25 mouse cellular contexts compared by ENCODE assay signal in genomic region chr9:46208401-46208974, GRCm38 (mm10). TPM values are rescaled to one million over a fixed set of nuclear protein-coding genes. Genes with fewer than 3 reads are reported as not detected.
DNase-seq lines count a peak whose midpoint lies in the region; ATAC-seq lines count a peak whose summit lies in the region.
"Had no signal": no experiment of that assay in that cellular context is flagged by ENCODE, and none has a peak within 500 bp of the region (broad histone marks: within the 10 kb centered on the region; RNA-seq: fewer than 3 reads in every experiment).

No protein-coding gene starts in this region.

- no peaks in the 10 kb centered on the region for H3K27me3 ChIP-seq in limb, embryonic 11.5 days (ENCODE audit: control insufficient read depth, insufficient read depth, low read length)
- no peaks in the 10 kb centered on the region for H3K27me3 ChIP-seq in forebrain, embryonic 11.5 days (ENCODE audit: control insufficient read depth, insufficient read depth, low read length)
- H3K27me3 ChIP-seq: heart, embryonic 15.5 days had no signal

- no peaks in the 10 kb centered on the region for H3K9me3 ChIP-seq in limb, embryonic 11.5 days (ENCODE audit: control insufficient read depth, low read length)
- H3K9me3 ChIP-seq in forebrain, embryonic 11.5 days (ENCODE audit: control insufficient read depth, low read length) = no peaks in the 10 kb centered on the region
- H3K9me3 ChIP-seq: heart, embryonic 15.5 days; hindbrain, embryonic 10.5 days had no signal

- H3K36me3 ChIP-seq in limb, embryonic 11.5 days (ENCODE audit: control insufficient read depth, insufficient read depth, low read length) = peaks cover 6% of the 10 kb centered on the region; the same call in 1 of the 2 replicates
- peaks cover 3% of the 10 kb centered on the region; the same call in 1 of the 2 replicates for H3K36me3 ChIP-seq in forebrain, embryonic 11.5 days (ENCODE audit: control insufficient read depth, insufficient read depth, low read length)

- H3K4me1 ChIP-seq in limb, embryonic 11.5 days (ENCODE audit: control insufficient read depth, insufficient read depth, low read length) = peaks cover 4% of the 10 kb centered on the region; the same call in 1 of the 2 replicates
- H3K4me1 ChIP-seq in forebrain, embryonic 11.5 days (replicated peaks; ENCODE audit: control insufficient read depth, insufficient read depth, low read length) = no peaks in the 10 kb centered on the region
- H3K4me1 ChIP-seq: heart, embryonic 15.5 days had no signal

- 81% methylated on average over 13 of the region's 13 CpGs for WGBS in limb, embryonic 11.5 days
- 82% methylated on average over 13 of the region's 13 CpGs for WGBS in forebrain, embryonic 11.5 days

- ATAC-seq in limb, embryonic 11.5 days (ENCODE audit: insufficient number of reproducible peaks, low FRiP score, low TSS enrichment, low read depth) = no peak
- ATAC-seq in forebrain, embryonic 11.5 days (replicated peaks; ENCODE audit: low FRiP score) = no peak
- ATAC-seq: forebrain, postnatal 0 days had no signal

- no peak overlapping the region for H3K4me3 ChIP-seq in limb, embryonic 11.5 days (ENCODE audit: low read depth, low read length)
- H3K4me3 ChIP-seq in forebrain, embryonic 11.5 days (ENCODE audit: low read depth, low read length) = no peak overlapping the region
- H3K4me3 ChIP-seq: heart, adult 2 months; heart, embryonic 15.5 days; hindbrain, embryonic 10.5 days had no signal

- no peak overlapping the region for H3K9ac ChIP-seq in limb, embryonic 11.5 days (ENCODE audit: low read length)
- no peak overlapping the region for H3K9ac ChIP-seq in forebrain, embryonic 11.5 days (ENCODE audit: low read length)
- H3K9ac ChIP-seq: forebrain, postnatal 0 days; heart, embryonic 15.5 days; lung, embryonic 14.5 days had no signal

- H3K27ac ChIP-seq in limb, embryonic 11.5 days (replicated peaks; ENCODE audit: low read depth, low read length) = no peak overlapping the region; the same call in 1 of the 2 replicates
- H3K27ac ChIP-seq in forebrain, embryonic 11.5 days (ENCODE audit: low read depth, low read length) = no peak overlapping the region
- H3K27ac ChIP-seq: heart, adult 2 months; heart, embryonic 15.5 days; hindbrain, embryonic 10.5 days had no signal

- H3K4me2 ChIP-seq in limb, embryonic 11.5 days (ENCODE audit: low read depth, severe bottlenecking) = no peak overlapping the region
- no peak overlapping the region for H3K4me2 ChIP-seq in forebrain, embryonic 11.5 days (ENCODE audit: low read depth, low read length, severe bottlenecking)
- H3K4me2 ChIP-seq: heart, embryonic 15.5 days; liver, embryonic 11.5 days; lung, embryonic 14.5 days; midbrain, embryonic 11.5 days had no signal

- peak; percentile 45 to 69 for DNase-seq in adrenal gland, adult (ENCODE audit: inconsistent age in 2 of 2, low spot score in 1 of 2)
- DNase-seq in adrenal gland, postnatal 4 days (ENCODE audit: low spot score in 2 of 2) = no peak
- DNase-seq in ovary, postnatal 36 days (ENCODE audit: low spot score) = peak; percentile 46
- no peak for DNase-seq in ovary, postnatal 14 days (ENCODE audit: low spot score)
- peak; percentile 45 for DNase-seq in limb, embryonic 11.5 days (ENCODE audit: low spot score)
- no peak for DNase-seq in forebrain, embryonic 11.5 days (ENCODE audit: low spot score)
- DNase-seq in natural killer cell, adult 2 months (ENCODE audit: low spot score in 2 of 2) = no peak
- no peak for DNase-seq in retina, embryonic 14.5 days (ENCODE audit: low spot score)
- DNase-seq: forebrain, postnatal 0 days; heart, adult 2 months; kidney, adult 8-10 months; layer of hippocampus, adult 9-11 months; lung, embryonic 14.5 days; lung, postnatal 4 days; spleen, adult 18-20 months had no signal

RNA-seq across cellular contexts. Expression of gene Apoa1, which starts 19.9 kb away (rescaled TPM):
- total RNA-seq in adrenal gland, postnatal 4 days (2021) = 1,000 to 10,000 TPM in 1 of 2 experiments, 10 to 100 TPM in 1; 38.1 to 1,458 TPM
- polyA plus RNA-seq in limb, embryonic 11.5 days (2014; fragmentation: Nextera tagmentation; extraction: Ambion mirVana) = 1.5 and 2.9 TPM in 2 replicates
- 0.98 and 1.1 TPM in 2 replicates for polyA plus RNA-seq in forebrain, embryonic 11.5 days (2014; fragmentation: Nextera tagmentation; extraction: Ambion mirVana)
- total RNA-seq: heart, adult 2 months; monocyte, adult 5-6 weeks had no signal

RNA-seq across cellular contexts. Expression of gene Apoc3, which starts 26.9 kb away (rescaled TPM):
- total RNA-seq in adrenal gland, postnatal 4 days (2021) = 1 to 10 TPM in 1 of 2 experiments, under 1 TPM in 1; 0.64 to 9.5 TPM
- polyA plus RNA-seq in limb, embryonic 11.5 days (2014; fragmentation: Nextera tagmentation; extraction: Ambion mirVana) = not detected in 2 replicates
- polyA plus RNA-seq in forebrain, embryonic 11.5 days (2014; fragmentation: Nextera tagmentation; extraction: Ambion mirVana) = not detected in 2 replicates
- total RNA-seq: forebrain, postnatal 0 days; heart, adult 2 months; MEL; monocyte, adult 5-6 weeks had no signal
- polyA plus RNA-seq: embryonic facial prominence, embryonic 11.5 days; heart, embryonic 15.5 days; hindbrain, embryonic 10.5 days; lung, embryonic 14.5 days; midbrain, embryonic 11.5 days; neural tube, embryonic 14.5 days; stomach, embryonic 14.5 days had no signal

RNA-seq across cellular contexts. Expression of gene Apoa4, which starts 32.0 kb away (rescaled TPM):
- total RNA-seq in adrenal gland, postnatal 4 days (2021) = 1 to 10 TPM in 1 of 2 experiments, under 1 TPM in 1; 0.48 to 3.8 TPM
- not detected in 2 replicates for polyA plus RNA-seq in limb, embryonic 11.5 days (2014; fragmentation: Nextera tagmentation; extraction: Ambion mirVana)
- polyA plus RNA-seq in forebrain, embryonic 11.5 days (2014; fragmentation: Nextera tagmentation; extraction: Ambion mirVana) = not detected in 2 replicates
- total RNA-seq: forebrain, postnatal 0 days; gastrocnemius, adult 8-10 months; heart, adult 2 months; MEL; monocyte, adult 5-6 weeks had no signal
- polyA plus RNA-seq: embryonic facial prominence, embryonic 11.5 days; forebrain, postnatal 0 days; hindbrain, embryonic 10.5 days; liver, embryonic 11.5 days; lung, embryonic 14.5 days; midbrain, embryonic 11.5 days; neural tube, embryonic 14.5 days had no signal

RNA-seq across cellular contexts. Expression of gene Apoa5, which starts 59.9 kb away (rescaled TPM):
- 10 to 100 TPM in 1 of 2 experiments, 1 to 10 TPM in 1; 2.1 to 34.3 TPM for total RNA-seq in adrenal gland, postnatal 4 days (2021)
- polyA plus RNA-seq in limb, embryonic 11.5 days (2014; fragmentation: Nextera tagmentation; extraction: Ambion mirVana) = 0.08 TPM in 1 of 2 replicates, not detected in the other
- polyA plus RNA-seq in forebrain, embryonic 11.5 days (2014; fragmentation: Nextera tagmentation; extraction: Ambion mirVana) = not detected in 2 replicates
- total RNA-seq: forebrain, postnatal 0 days; heart, adult 2 months; MEL; monocyte, adult 5-6 weeks had no signal
- polyA plus RNA-seq: embryonic facial prominence, embryonic 11.5 days; forebrain, postnatal 0 days; heart, adult 2 months; heart, embryonic 15.5 days; lung, embryonic 14.5 days; neural tube, embryonic 14.5 days; stomach, embryonic 14.5 days had no signal

Comparison
In these comparisons a context has a peak if more than half of its experiments do, and no peak if none do; other contexts are left out.
1. DNase-seq: peak in adrenal gland, adult (2 of 2), ovary, postnatal 36 days (single experiment) and limb, embryonic 11.5 days (single experiment); none in adrenal gland, postnatal 4 days (0 of 2), ovary, postnatal 14 days (single experiment), forebrain, embryonic 11.5 days (single experiment), natural killer cell, adult 2 months (0 of 2) and retina, embryonic 14.5 days (single experiment).